Mouse (Mus musculus) cortical plate, adult 2 months (tissue): ENCODE results near the gene Emg1.

Experiments used
- CTCF ChIP-seq: fragments of 200-500 bp; IDR thresholded peaks from 2 replicates; pipeline ENCODE4 v1.5.1; 2011; ENCODE audit warnings: mild to moderate bottlenecking, control low read depth, low read length; ENCODE audit not compliant: insufficient read depth; ENCODE audit errors: extremely low read depth
- POLR2A ChIP-seq: fragments of 200-500 bp; IDR thresholded peaks from 2 replicates; pipeline ENCODE4 v1.6.1; 2011; ENCODE audit warnings: mild to moderate bottlenecking, low read length, control low read depth; ENCODE audit not compliant: insufficient read depth; ENCODE audit errors: extremely low read depth

- TF ChIP-seq POLR2A (no peak), CTCF (no peak)
Measured at GRCm38 (mm10) chr6:124723541-124723940, 11.6 kb upstream of the Emg1 start.
